In genomic region chr5:29772038-29772437, GRCm38 (mm10) we compare ENCODE assay signal across 20 mouse cellular contexts. TPM values are rescaled to one million over a fixed set of nuclear protein-coding genes. Genes with fewer than 3 reads are reported as not detected.
DNase-seq lines count a peak whose midpoint lies in the region; ATAC-seq and TF ChIP-seq lines count a peak whose summit lies in the region.
"Had no signal": no experiment of that assay in that cellular context is flagged by ENCODE, and none has a peak within 500 bp of the region (broad histone marks: within the 10 kb centered on the region; RNA-seq: fewer than 3 reads in every experiment).

No protein-coding gene starts in this region.

- TF ChIP-seq CTCF in heart, postnatal 0 days (IDR thresholded peaks at IDR 0.05; ENCODE audit: low read depth) = no peak

- H3K4me1 ChIP-seq in heart, postnatal 0 days (ENCODE audit: control insufficient read depth, insufficient read depth) = peaks cover 41% of the 10 kb centered on the region
- H3K4me1 ChIP-seq: embryonic facial prominence, embryonic 15.5 days; forebrain, embryonic 13.5 days; liver, embryonic 15.5 days; midbrain, embryonic 12.5 days had no signal

- 24% methylated on average over 2 of the region's 2 CpGs for WGBS in heart, postnatal 0 days

- H3K9me3 ChIP-seq in heart, postnatal 0 days (replicated peaks; ENCODE audit: control insufficient read depth, low read length) = no peaks in the 10 kb centered on the region
- H3K9me3 ChIP-seq: embryonic facial prominence, embryonic 15.5 days; forebrain, embryonic 13.5 days; heart, embryonic 10.5 days; liver, embryonic 15.5 days; midbrain, embryonic 12.5 days had no signal

- peak; percentile 24 to 29 for DNase-seq in adrenal gland, postnatal 36 days
- no peak for DNase-seq in adrenal gland, adult 8-10 months
- no peak for DNase-seq in heart, postnatal 0 days (ENCODE audit: low spot score)
- DNase-seq in heart, adult 9 months (ENCODE audit: low spot score in 2 of 2) = no peak
- DNase-seq in NIH3T3 (ENCODE audit: low read depth) = peak; percentile 64
- no peak for DNase-seq in cerebellum, postnatal 36 days
- DNase-seq: kidney, adult 11 months; kidney, postnatal 4 days had no signal

- peaks cover 24% of the 10 kb centered on the region; the same call in 1 of the 2 replicates for H3K36me3 ChIP-seq in heart, postnatal 0 days (replicated peaks; ENCODE audit: control insufficient read depth, insufficient read depth, low read length)

- H3K9ac ChIP-seq in heart, postnatal 0 days (replicated peaks; ENCODE audit: low read depth, low read length) = no peak overlapping the region
- H3K9ac ChIP-seq: embryonic facial prominence, embryonic 15.5 days; forebrain, embryonic 13.5 days; liver, embryonic 15.5 days; midbrain, embryonic 12.5 days had no signal

- ATAC-seq in heart, postnatal 0 days (ENCODE audit: insufficient read depth, low read depth) = no peak
- ATAC-seq in megakaryocyte progenitor cell, adult 5-6 weeks (replicated peaks; ENCODE audit: poor library complexity) = peak; percentile 84
- no peak for ATAC-seq in monocyte, adult 5-6 weeks (replicated peaks; ENCODE audit: insufficient number of reproducible peaks, low FRiP score, low TSS enrichment, poor library complexity, severe bottlenecking)

- H3K4me2 ChIP-seq in heart, postnatal 0 days (ENCODE audit: low read depth, low read length) = no peak overlapping the region
- H3K4me2 ChIP-seq: embryonic facial prominence, embryonic 15.5 days; forebrain, embryonic 13.5 days; liver, embryonic 15.5 days; midbrain, embryonic 12.5 days had no signal

- H3K27ac ChIP-seq in heart, postnatal 0 days (ENCODE audit: low read depth) = peak overlapping the region; percentile 81
- H3K27ac ChIP-seq: embryonic facial prominence, embryonic 15.5 days; forebrain, embryonic 13.5 days; heart, embryonic 10.5 days; liver, embryonic 15.5 days; midbrain, embryonic 12.5 days had no signal

- H3K4me3 ChIP-seq in heart, postnatal 0 days (ENCODE audit: low read depth, low read length) = no peak overlapping the region
- H3K4me3 ChIP-seq: embryonic facial prominence, embryonic 15.5 days; forebrain, embryonic 13.5 days; heart, embryonic 10.5 days; liver, embryonic 15.5 days; midbrain, embryonic 12.5 days had no signal

- H3K27me3 ChIP-seq in heart, postnatal 0 days (ENCODE audit: control insufficient read depth, insufficient read depth, low read length) = no peaks in the 10 kb centered on the region
- H3K27me3 ChIP-seq: embryonic facial prominence, embryonic 15.5 days; forebrain, embryonic 13.5 days; liver, embryonic 15.5 days; midbrain, embryonic 12.5 days had no signal

- no peak for TF ChIP-seq EP300 in heart, postnatal 0 days (IDR thresholded peaks at IDR 0.05; ENCODE audit: low read depth)

RNA-seq across cellular contexts. Expression of gene Gm5129, which starts 36.3 kb away (rescaled TPM):
- total RNA-seq in adrenal gland, postnatal 36 days (2021) = 1 to 10 TPM; 1.7 to 2.3 TPM
- 1 to 10 TPM in 2 of 4 experiments, not detected in 2; 1.6 to 2.2 TPM for total RNA-seq in adrenal gland, adult 8-10 months (2022)
- not detected in 2 replicates for total RNA-seq in heart, postnatal 0 days (2014; rRNA removed; ENCODE audit: low replicate concordance)
- not detected in 2 replicates for polyA plus RNA-seq in heart, postnatal 0 days (2015; fragmentation: Nextera tagmentation; extraction: Ambion mirVana)
- 1.7 TPM in 1 of 2 replicates, not detected in the other for total RNA-seq in megakaryocyte progenitor cell, adult 5-6 weeks (2015)
- total RNA-seq in megakaryocyte progenitor cell, adult 5-6 weeks (2017) = not detected in 2 replicates
- 12.6 to 24.8 TPM in 2 of 3 replicates, not detected in the other for total RNA-seq in monocyte, adult 5-6 weeks (2017)
- total RNA-seq: ES-E14 had no signal
- polyA plus RNA-seq: embryonic facial prominence, embryonic 15.5 days; forebrain, embryonic 13.5 days; heart, embryonic 10.5 days; hindbrain, embryonic 16.5 days; limb, embryonic 11.5 days; liver, embryonic 15.5 days; midbrain, embryonic 12.5 days; small intestine, adult 2 months; stomach, embryonic 14.5 days had no signal

RNA-seq across cellular contexts. Expression of gene Dnajb6, which starts 36.5 kb away (rescaled TPM):
- 100 to 1,000 TPM; 131 to 139 TPM for total RNA-seq in adrenal gland, postnatal 36 days (2021)
- total RNA-seq in adrenal gland, adult 8-10 months (2022) = 100 to 1,000 TPM; 116 to 159 (median 134) TPM
- 37.2 and 42.0 TPM in 2 replicates for total RNA-seq in heart, postnatal 0 days (2014; rRNA removed; ENCODE audit: low replicate concordance)
- polyA plus RNA-seq in heart, postnatal 0 days (2015; fragmentation: Nextera tagmentation; extraction: Ambion mirVana) = 85.9 and 88.6 TPM in 2 replicates
- total RNA-seq in megakaryocyte progenitor cell, adult 5-6 weeks (2015) = 139 and 173 TPM in 2 replicates
- 142 and 144 TPM in 2 replicates for total RNA-seq in megakaryocyte progenitor cell, adult 5-6 weeks (2017)
- 221 to 273 TPM (median 236 TPM) in 3 replicates for total RNA-seq in monocyte, adult 5-6 weeks (2017)

Comparison
In these comparisons a context has a peak if more than half of its experiments do, and no peak if none do; other contexts are left out.
1. DNase-seq: peak in adrenal gland, postnatal 36 days (2 of 2) and NIH3T3 (single experiment); none in adrenal gland, adult 8-10 months (single experiment), heart, postnatal 0 days (single experiment), heart, adult 9 months (0 of 2) and cerebellum, postnatal 36 days (0 of 2).